Mouse (Mus musculus) MEL (cell line): ENCODE data around the gene Olfr963. TPM values are rescaled to one million over a fixed set of nuclear protein-coding genes. Genes with fewer than 3 reads are reported as not detected.

ENCODE experiments used
- DNase-seq: peaks from one replicate; pipeline ENCODE4 v3.0.0; 2011; ENCODE audit warnings: low read depth, low spot score
- H3K27ac ChIP-seq: 2 replicates; pipeline ENCODE4 v1.5.1; 2012; ENCODE audit warnings: low read depth, mild to moderate bottlenecking, control low read depth, low read length, moderate library complexity; ENCODE audit not compliant: control insufficient read depth
- H3K27me3 ChIP-seq, 2 experiments: fragments of 150-350 bp in 1 of 2; sonication (generic) in 1 of 2; 2 replicates each; pipeline ENCODE4 v1.6.1; 2012; ENCODE audit warnings: low read length in 2 of 2, mild to moderate bottlenecking in 2 of 2, improper control_type of control experiment in 1 of 2, moderate library complexity in 1 of 2; ENCODE audit not compliant: insufficient read depth in 2 of 2, control insufficient read depth in 1 of 2
- H3K36me3 ChIP-seq, 2 experiments: 2 replicates each; pipeline ENCODE4 v1.6.1; 2012 to 2014; ENCODE audit warnings: low read length in 2 of 2, improper control_type of control experiment in 1 of 2, inconsistent platforms in 1 of 2, mild to moderate bottlenecking in 1 of 2; ENCODE audit not compliant: insufficient read depth in 2 of 2, control insufficient read depth in 1 of 2
- H3K4me1 ChIP-seq, 2 experiments: fragments of 150-350 bp in 1 of 2; sonication (generic) in 1 of 2; 2 replicates each; pipeline ENCODE4 v1.6.1; 2012; ENCODE audit warnings: low read length in 2 of 2, improper control_type of control experiment in 1 of 2, mild to moderate bottlenecking in 1 of 2; ENCODE audit not compliant: insufficient read depth in 2 of 2, control insufficient read depth in 1 of 2
- H3K4me3 ChIP-seq, 2 experiments: fragments of 150-350 bp in 1 of 2; sonication (generic) in 1 of 2; 2 replicates each; pipeline ENCODE4 v1.5.1; 2012; ENCODE audit warnings: low read depth in 2 of 2, low read length in 2 of 2, mild to moderate bottlenecking in 2 of 2, moderate library complexity in 2 of 2, control low read depth in 1 of 2, improper control_type of control experiment in 1 of 2; ENCODE audit not compliant: control insufficient read depth in 1 of 2, insufficient read depth in 1 of 2
- H3K79me2 ChIP-seq: 2 replicates; pipeline ENCODE4 v1.6.1; 2012; ENCODE audit warnings: mild to moderate bottlenecking, low read length, moderate library complexity; ENCODE audit not compliant: control insufficient read depth, poor library complexity, insufficient read depth
- H3K9ac ChIP-seq: 2 replicates; pipeline ENCODE4 v1.6.1; 2012; ENCODE audit warnings: low read depth, mild to moderate bottlenecking, control low read depth, low read length, moderate library complexity; ENCODE audit not compliant: control insufficient read depth, poor library complexity, severe bottlenecking
- H3K9me3 ChIP-seq: fragments of 150-350 bp; sonication (generic); replicated peaks from 2 replicates; pipeline ENCODE4 v1.6.1; 2012; ENCODE audit warnings: mild to moderate bottlenecking, low read length, improper control_type of control experiment, moderate library complexity; ENCODE audit not compliant: insufficient read depth
- BHLHE40 ChIP-seq: IDR thresholded peaks from 2 replicates; pipeline ENCODE4 v1.6.1; 2012; ENCODE audit warnings: low read depth, mild to moderate bottlenecking, inconsistent platforms, low read length, improper control_type of control experiment, borderline replicate concordance
- CTCF ChIP-seq, 3 experiments: IDR thresholded peaks in 2 of 3; conservative IDR thresholded peaks in 1 of 3; 2 replicates each; pipeline ENCODE4 v1.5.1; 2011 to 2012; ENCODE audit warnings: low read length in 3 of 3, low read depth in 2 of 3, mild to moderate bottlenecking in 2 of 3, improper control_type of control experiment in 1 of 3, inconsistent platforms in 1 of 3, mixed read lengths in 1 of 3, moderate library complexity in 1 of 3; ENCODE audit not compliant: control insufficient read depth in 1 of 3, insufficient read depth in 1 of 3, poor library complexity in 1 of 3, severe bottlenecking in 1 of 3
- E2F4 ChIP-seq: IDR thresholded peaks from 2 replicates; pipeline ENCODE4 v1.6.1; 2011; ENCODE audit warnings: low read depth, low read length, improper control_type of control experiment, borderline replicate concordance
- EP300 ChIP-seq, 2 experiments: IDR thresholded peaks; 2 replicates each; pipeline ENCODE4 v1.6.1; 2011; ENCODE audit warnings: improper control_type of control experiment in 2 of 2, low read length in 2 of 2, low read depth in 1 of 2, mild to moderate bottlenecking in 1 of 2
- GATA1 ChIP-seq: IDR thresholded peaks from 2 replicates; pipeline ENCODE4 v1.6.1; 2011; ENCODE audit warnings: low read depth, low read length, improper control_type of control experiment
- MAX ChIP-seq: IDR thresholded peaks from 2 replicates; pipeline ENCODE4 v1.6.1; 2011; ENCODE audit warnings: low read length, improper control_type of control experiment
- MAZ ChIP-seq: IDR thresholded peaks from 2 replicates; pipeline ENCODE4 v1.6.1; 2012; ENCODE audit warnings: low read depth, mild to moderate bottlenecking, inconsistent platforms, low read length, improper control_type of control experiment
- MEF2A ChIP-seq: IDR thresholded peaks from 2 replicates; pipeline ENCODE4 v1.6.1; 2014; ENCODE audit warnings: low read depth, mild to moderate bottlenecking, inconsistent platforms, low read length, improper control_type of control experiment; ENCODE audit not compliant: poor library complexity, insufficient replicate concordance, severe bottlenecking; ENCODE audit errors: extremely low read depth
- MYB ChIP-seq: IDR thresholded peaks from 2 replicates; pipeline ENCODE4 v1.6.1; 2011; ENCODE audit warnings: mild to moderate bottlenecking, low read depth, low read length, improper control_type of control experiment
- NRF1 ChIP-seq: IDR thresholded peaks from 2 replicates; pipeline ENCODE4 v1.6.1; 2014; ENCODE audit warnings: low read depth, mild to moderate bottlenecking, inconsistent platforms, low read length, improper control_type of control experiment, moderate library complexity; ENCODE audit not compliant: poor library complexity, insufficient read depth, severe bottlenecking
- POLR2AphosphoS2 ChIP-seq: IDR thresholded peaks from 2 replicates; pipeline ENCODE4 v1.6.1; 2011; ENCODE audit warnings: low read length, improper control_type of control experiment
- RAD21 ChIP-seq: IDR thresholded peaks from 2 replicates; pipeline ENCODE4 v1.6.1; 2011; ENCODE audit warnings: mild to moderate bottlenecking, low read depth, low read length, improper control_type of control experiment
- SMC3 ChIP-seq: IDR thresholded peaks from 2 replicates; pipeline ENCODE4 v1.6.1; 2011; ENCODE audit warnings: low read depth, low read length, improper control_type of control experiment
- TAL1 ChIP-seq: IDR thresholded peaks from 2 replicates; pipeline ENCODE4 v1.6.1; 2012; ENCODE audit warnings: mild to moderate bottlenecking, inconsistent platforms, low read length, moderate library complexity, mixed read lengths
- TCF12 ChIP-seq: IDR thresholded peaks from 2 replicates; pipeline ENCODE4 v1.6.1; 2014; ENCODE audit warnings: low read depth, mild to moderate bottlenecking, inconsistent platforms, low read length, improper control_type of control experiment, moderate library complexity
- UBTF ChIP-seq: IDR thresholded peaks from 2 replicates; pipeline ENCODE4 v1.6.1; 2012; ENCODE audit warnings: low read depth, mild to moderate bottlenecking, inconsistent platforms, low read length, improper control_type of control experiment, moderate library complexity, borderline replicate concordance; ENCODE audit not compliant: insufficient read depth
- ZC3H11A ChIP-seq: IDR thresholded peaks from 2 replicates; pipeline ENCODE4 v1.6.1; 2012; ENCODE audit warnings: low read depth, mild to moderate bottlenecking, inconsistent platforms, low read length, improper control_type of control experiment
- ZNF384 ChIP-seq: IDR thresholded peaks from 2 replicates; pipeline ENCODE4 v1.6.1; 2012; ENCODE audit warnings: low read depth, mild to moderate bottlenecking, inconsistent platforms, low read length, improper control_type of control experiment
- polyA plus RNA-seq, 2 experiments: library from polyadenylated mRNA; stranded (reverse) in 1 of 2; unstranded in 1 of 2; fragments of >175 nt in 1 of 2; fragments of >200 nt in 1 of 2; gene quantifications; 2 replicates each; pipeline versions ENCODE4 v1.2.1 to v1.2.4; 2012; ENCODE audit warnings: low replicate concordance in 2 of 2, low read depth in 1 of 2; ENCODE audit not compliant: insufficient read length in 2 of 2, insufficient read depth in 1 of 2, missing spikeins in 1 of 2
- total RNA-seq: library from RNA; depleted of rRNA; stranded (reverse); fragments of 300-350 nt; gene quantifications from 2 replicates; pipeline ENCODE4 v1.2.3, GENCODE M21; 2012

The Olfr963 gene
- total and polyA plus RNA-seq, 3 experiments = not detected

DNA sequence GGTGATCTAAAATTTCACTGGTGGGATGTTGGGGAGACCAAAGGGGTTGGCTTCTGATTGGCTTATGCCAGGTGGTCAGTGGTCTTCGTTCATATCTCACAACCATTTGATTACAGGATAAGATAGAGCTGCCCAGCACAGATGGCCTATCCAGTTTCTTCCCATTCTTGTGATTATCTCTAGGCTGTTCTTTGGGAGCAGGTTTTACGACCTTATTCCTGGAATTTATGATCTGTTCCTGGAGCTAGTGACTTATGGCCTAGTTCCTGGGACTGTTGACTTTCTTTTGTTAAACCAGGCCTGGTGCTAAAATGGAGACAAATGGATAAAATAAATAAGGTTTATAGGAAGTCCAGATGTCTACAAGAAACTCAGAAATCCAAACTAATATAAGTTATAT is 42.3 kb upstream of the Olfr963 start:
- Histone ChIP-seq H3K9ac (no peak overlapping the region), H3K27ac (no peak overlapping the region)

DNA sequence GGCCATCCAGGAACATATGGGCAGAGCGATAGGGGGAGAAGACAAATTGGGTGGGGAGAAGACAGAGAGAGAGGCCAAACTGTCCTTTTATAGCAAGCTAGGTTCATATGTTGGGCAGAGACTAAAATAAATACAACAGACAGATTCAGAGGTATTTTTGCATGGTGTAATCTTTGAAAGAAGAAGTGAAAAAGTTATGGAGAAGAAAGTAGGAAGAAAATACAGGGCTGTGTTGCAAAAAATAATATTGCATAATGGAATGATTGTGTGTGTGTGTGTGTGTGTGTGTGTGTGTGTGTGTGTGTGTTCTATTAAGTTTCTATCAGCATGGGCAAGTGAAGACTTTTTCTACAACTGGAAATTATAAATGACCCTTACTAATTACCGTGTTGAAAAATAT is 37.9 kb upstream of the Olfr963 start:
- H3K27ac ChIP-seq = no peak overlapping the region
- no peak overlapping the region for H3K9ac ChIP-seq
- DNase-seq = no peak
- TF ChIP-seq E2F4 = no peak
- no peak for TF ChIP-seq MAZ
- no peak for TF ChIP-seq RAD21
- TF ChIP-seq CTCF (IDR thresholded peaks at IDR 0.05 in 2 of 3, conservative IDR thresholded peaks at IDR 0.05 in 1 of 3; ENCODE audit: control insufficient read depth in 1 of 3, insufficient read depth in 1 of 3, low read depth in 2 of 3, low read length in 3 of 3, poor library complexity in 1 of 3, severe bottlenecking in 1 of 3) = no peak
- TF ChIP-seq EP300 (IDR thresholded peaks at IDR 0.05; ENCODE audit: low read depth in 1 of 2, low read length in 2 of 2) = no peak
- no peak for TF ChIP-seq ZC3H11A
- TF ChIP-seq MEF2A = no peak
- TF ChIP-seq SMC3 = no peak
- no peak for TF ChIP-seq TCF12
- no peak for TF ChIP-seq TAL1
- no peak for TF ChIP-seq ZNF384
- no peak for TF ChIP-seq BHLHE40
- no peak for TF ChIP-seq NRF1
- no peak for TF ChIP-seq GATA1
- no peak for TF ChIP-seq MYB
- TF ChIP-seq MAX = no peak
- no peak for TF ChIP-seq UBTF
- H3K27me3 ChIP-seq = no peaks in the 10 kb centered on the region
- H3K9me3 ChIP-seq = no peaks in the 10 kb centered on the region
- H3K79me2 ChIP-seq = no peaks in the 10 kb centered on the region
- no peaks in the 10 kb centered on the region for H3K4me1 ChIP-seq
- H3K36me3 ChIP-seq = no peaks in the 10 kb centered on the region
- no peak overlapping the region for H3K4me3 ChIP-seq

More for the DNA sequence above, 42.3 kb upstream of the Olfr963 start:
- Histone ChIP-seq H3K4me1 (no peaks in the 10 kb centered on the region), H3K4me3 (no peak overlapping the region), H3K9me3 (no peaks in the 10 kb centered on the region), H3K36me3 (no peaks in the 10 kb centered on the region), H3K79me2 (no peaks in the 10 kb centered on the region), H3K27me3 (no peaks in the 10 kb centered on the region)
- TF ChIP-seq MYB (no peak), POLR2AphosphoS2 (no peak), RAD21 (no peak)
- no peak for DNase-seq
